8 mouse cellular contexts compared by ENCODE assay signal in the genomic region with DNA sequence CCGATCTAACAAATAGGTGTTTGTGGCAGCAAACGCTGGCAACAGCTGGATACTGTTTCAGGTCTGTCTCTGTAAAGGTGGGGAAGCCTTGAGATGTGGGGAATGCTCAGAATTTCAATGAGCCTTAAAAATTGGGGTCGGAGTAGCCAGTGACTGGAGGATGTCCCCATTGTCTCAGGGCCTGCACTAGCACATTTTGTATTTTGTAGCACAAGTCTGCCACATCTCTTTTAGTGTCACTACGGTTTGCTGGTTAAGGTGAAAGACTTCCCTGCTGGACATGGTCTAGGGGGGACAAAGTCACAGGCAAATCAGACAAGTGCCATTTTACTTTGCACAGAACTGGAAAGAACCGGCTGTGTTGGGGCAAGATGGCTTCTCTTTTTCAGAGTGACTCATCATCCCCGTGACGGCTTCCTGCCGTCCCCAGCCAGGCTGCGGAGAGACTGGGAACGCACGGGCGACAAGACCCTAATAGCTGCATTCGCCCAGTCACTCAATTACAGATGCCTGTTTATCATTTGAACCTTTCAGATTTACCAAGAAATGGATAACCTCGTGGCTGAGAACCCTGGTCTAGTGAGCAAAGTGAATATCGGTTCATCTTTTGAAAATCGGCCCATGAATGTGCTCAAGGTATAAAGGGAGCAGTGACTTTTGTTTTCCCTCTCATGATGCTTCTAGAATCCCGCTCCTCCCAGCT. TPM values are rescaled to one million over a fixed set of nuclear protein-coding genes. Genes with fewer than 3 reads are reported as not detected.
DNase-seq lines count a peak whose midpoint lies in the region; ATAC-seq lines count a peak whose summit lies in the region.

No protein-coding gene starts in this region.

- peak overlapping the region; percentile 94 for H3K27ac ChIP-seq in hindbrain, embryonic 14.5 days

- H3K36me3 ChIP-seq in hindbrain, embryonic 14.5 days (replicated peaks; ENCODE audit: control insufficient read depth, insufficient read depth), result no peaks in the 10 kb centered on the region

- H3K4me3 ChIP-seq in hindbrain, embryonic 14.5 days (replicated peaks; ENCODE audit: low read length), result peak overlapping the region; percentile 20

- no peaks in the 10 kb centered on the region for H3K9me3 ChIP-seq in hindbrain, embryonic 14.5 days (ENCODE audit: control insufficient read depth, low read length)

- peaks cover 39% of the 10 kb centered on the region for H3K4me1 ChIP-seq in hindbrain, embryonic 14.5 days (replicated peaks; ENCODE audit: control insufficient read depth, insufficient read depth, low read length)

- no peaks in the 10 kb centered on the region for H3K27me3 ChIP-seq in hindbrain, embryonic 14.5 days (ENCODE audit: control insufficient read depth, insufficient read depth, low read length)

- WGBS in hindbrain, embryonic 14.5 days, result 7% methylated on average over 17 of the region's 17 CpGs

- H3K9ac ChIP-seq in hindbrain, embryonic 14.5 days, result peak overlapping the region; percentile 54

- ATAC-seq in hindbrain, embryonic 14.5 days (ENCODE audit: low FRiP score), result peak; percentile 61
- ATAC-seq in frontal cortex, adult (ENCODE audit: low TSS enrichment), result no peak

- peak; percentile 45 to 48 for DNase-seq in layer of hippocampus, postnatal 10 days (ENCODE audit: low spot score in 2 of 2)
- DNase-seq in layer of hippocampus, adult 11-12 months (ENCODE audit: low spot score), result no peak
- peak; percentile 67 for DNase-seq in ZHBTc4 (ENCODE audit: low read depth, low spot score)
- DNase-seq in embryo, embryonic 9.5 days (ENCODE audit: extremely low spot score), result peak; percentile 77
- DNase-seq in hindbrain, embryonic 14.5 days (ENCODE audit: low spot score), result peak; percentile 68
- peak; percentile 9 for DNase-seq in lung, postnatal 25 days (ENCODE audit: low spot score)
- peak; percentile 70 for DNase-seq in retina, embryonic 14.5 days (ENCODE audit: low spot score)

- peak overlapping the region; percentile 53 for H3K4me2 ChIP-seq in hindbrain, embryonic 14.5 days (replicated peaks)

RNA-seq across cellular contexts. Expression of gene Cpa2, which starts 5.3 kb away (rescaled TPM):
- 1 to 10 TPM; 2.6 to 3.2 TPM for total RNA-seq in layer of hippocampus, postnatal 10 days (2021)
- 7.1 and 8.4 TPM in 2 replicates for polyA plus RNA-seq in hindbrain, embryonic 14.5 days (2014; fragmentation: Nextera tagmentation; extraction: Ambion mirVana)

RNA-seq across cellular contexts. Expression of gene Cpa4, which starts 21.4 kb away (rescaled TPM):
- total RNA-seq in layer of hippocampus, postnatal 10 days (2021), result not detected
- polyA plus RNA-seq in hindbrain, embryonic 14.5 days (2014; fragmentation: Nextera tagmentation; extraction: Ambion mirVana), result 1.2 TPM in 2 replicates

RNA-seq across cellular contexts. Expression of gene Ssmem1, which starts 37.1 kb away (rescaled TPM):
- 1 to 10 TPM in 1 of 2 experiments, under 1 TPM in 1; 0.83 to 1.1 TPM for total RNA-seq in layer of hippocampus, postnatal 10 days (2021)
- 0.19 TPM in 1 of 2 replicates, not detected in the other for polyA plus RNA-seq in hindbrain, embryonic 14.5 days (2014; fragmentation: Nextera tagmentation; extraction: Ambion mirVana)

RNA-seq across cellular contexts. Expression of gene Tmem209, which starts 37.1 kb away (rescaled TPM):
- 10 to 100 TPM; 16.2 to 19.4 TPM for total RNA-seq in layer of hippocampus, postnatal 10 days (2021)
- 32.9 and 33.2 TPM in 2 replicates for polyA plus RNA-seq in hindbrain, embryonic 14.5 days (2014; fragmentation: Nextera tagmentation; extraction: Ambion mirVana)
